Mouse (Mus musculus) heart, postnatal 0 days (tissue): ENCODE data around the gene Mgat4e.

ENCODE experiments used
- CTCF ChIP-seq: IDR thresholded peaks from 2 replicates; pipeline ENCODE4 v1.5.1; 2016; ENCODE audit warnings: antibody characterized with exemption, control low read depth, low read depth
- EP300 ChIP-seq: IDR thresholded peaks from 2 replicates; pipeline ENCODE4 v1.6.1; 2016; ENCODE audit warnings: antibody characterized with exemption, low read depth

DNA sequence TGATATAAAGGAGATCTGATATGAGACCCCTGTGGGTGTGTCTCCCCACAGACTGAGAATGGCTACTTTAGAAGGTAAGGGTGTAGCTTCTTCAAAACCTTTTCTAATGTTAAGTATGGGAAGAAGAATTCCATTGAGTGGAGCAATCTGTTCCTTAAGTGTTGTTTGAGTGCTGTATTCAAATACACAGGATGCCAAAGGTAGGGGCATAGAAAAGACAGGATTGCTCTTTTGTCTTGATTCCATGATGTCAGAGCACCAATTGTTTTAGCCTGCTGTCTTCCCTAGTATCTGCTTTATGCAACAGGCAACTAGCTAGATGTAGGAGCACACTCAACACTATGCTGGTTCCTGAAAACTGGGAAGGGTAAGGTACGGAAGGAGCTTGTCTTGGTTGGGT is 14.4 kb downstream of the Mgat4e start:
- TF ChIP-seq CTCF (no peak), EP300 (no peak)
